Mouse (Mus musculus) 416B (cell line): ENCODE measurements around the gene Serpind1.

Experiments
- DNase-seq: peaks from one replicate; pipeline ENCODE4 v3.0.0; 2011; ENCODE audit warnings: low read depth

The Serpind1 gene

DNA sequence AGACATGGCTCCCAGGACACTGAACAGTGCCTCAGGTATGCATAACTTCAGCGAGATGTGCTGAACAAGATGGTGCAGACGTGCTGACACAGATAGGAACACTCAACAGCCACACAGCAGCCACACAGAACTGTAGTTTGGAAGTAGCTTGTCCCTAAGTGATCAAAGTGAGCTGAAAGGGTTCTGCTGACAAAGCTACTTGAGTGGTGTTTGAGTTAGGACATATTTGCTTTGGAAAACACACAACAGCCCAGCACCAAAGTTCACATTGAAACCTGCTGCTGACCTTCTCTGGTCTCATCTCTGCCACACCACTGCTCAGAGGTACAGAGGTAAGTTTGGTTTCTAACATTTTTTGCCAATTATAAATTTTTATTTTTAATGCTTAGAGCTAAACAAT lies at the start of gene Serpind1:
Gene Serpind1, plus strand, starts transcription at position 256 of the 400 bp plus-strand sequence.
- DNase-seq = no peak

GRCm38 (mm10) chr16:17283151-17283550 lies 48.0 kb upstream of the Serpind1 start:
- no peak for DNase-seq

- no peak for DNase-seq
Observed at GRCm38 (mm10) chr16:17287103-17287502, 44.1 kb upstream of the Serpind1 start.

DNA sequence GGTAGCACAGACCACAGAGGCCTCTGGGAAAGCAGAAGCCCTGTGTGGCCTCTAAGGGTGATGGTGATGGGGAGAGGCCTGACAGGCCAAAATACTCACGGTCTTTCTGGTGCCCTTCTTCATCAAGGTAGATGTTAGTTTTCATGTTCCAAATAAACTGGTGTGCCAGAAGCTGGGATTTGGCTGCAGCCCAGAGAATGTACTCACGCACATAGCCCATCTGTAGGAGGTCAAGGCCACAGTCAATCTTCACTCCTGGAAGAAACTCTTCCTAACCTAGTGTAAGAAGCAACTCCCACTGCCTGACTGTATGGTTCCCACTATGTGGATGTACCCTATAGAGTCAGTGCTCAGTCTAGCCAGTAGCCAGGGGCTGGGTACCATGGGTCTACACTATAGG lies 40.2 kb upstream of the Serpind1 start:
- DNase-seq = no peak

DNA sequence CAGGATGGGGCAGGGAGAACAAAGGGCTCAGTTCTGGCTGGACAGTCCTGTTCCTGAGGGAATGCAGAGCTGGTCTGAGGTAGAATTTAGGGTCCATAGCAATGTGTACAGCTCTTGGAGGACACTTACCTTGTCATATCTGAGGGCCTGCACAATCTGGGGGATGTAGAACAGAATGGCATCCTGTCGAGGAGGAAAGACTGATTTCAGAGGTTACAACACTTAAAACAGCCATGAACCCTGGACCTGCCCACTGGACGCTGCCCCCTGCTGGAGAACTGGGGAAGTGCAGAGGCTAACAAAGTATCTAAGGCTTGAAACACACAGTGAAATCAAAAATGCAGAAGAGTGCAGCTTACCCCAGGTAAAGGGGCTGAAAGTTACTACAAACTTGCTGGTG lies 38.4 kb upstream of the Serpind1 start:
- peak; percentile 74 for DNase-seq

GRCm38 (mm10) chr16:17300818-17301217 lies 30.4 kb upstream of the Serpind1 start:
- no peak for DNase-seq

- no peak for DNase-seq
Observed at GRCm38 (mm10) chr16:17303521-17304245, 27.5 kb upstream of the Serpind1 start.

GRCm38 (mm10) chr16:17307461-17307860 lies 23.7 kb upstream of the Serpind1 start:
- DNase-seq = no peak

- no peak for DNase-seq
Observed at GRCm38 (mm10) chr16:17309036-17309435, 22.1 kb upstream of the Serpind1 start.

- no peak for DNase-seq
Observed at GRCm38 (mm10) chr16:17312531-17312930, 18.6 kb upstream of the Serpind1 start.

DNA sequence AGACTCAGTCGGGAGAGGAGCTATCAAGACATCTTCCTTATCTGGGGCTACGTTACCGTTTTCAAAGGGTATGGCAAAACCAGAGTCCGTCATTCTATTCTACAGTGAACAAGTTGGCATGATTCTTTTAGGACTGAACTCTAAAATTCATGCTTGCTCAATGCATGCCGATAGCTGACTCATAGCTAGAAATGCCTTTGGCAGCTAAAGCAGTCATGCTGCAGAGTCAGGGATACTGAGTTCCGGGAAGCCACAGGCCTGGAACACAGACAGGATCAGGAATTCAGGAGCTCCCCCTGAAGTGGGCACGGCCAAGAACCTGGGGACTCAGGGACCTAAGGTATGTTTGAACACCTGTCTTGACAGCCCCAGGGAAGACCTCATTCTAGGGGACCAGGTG lies 14.6 kb upstream of the Serpind1 start:
- DNase-seq = no peak

DNA sequence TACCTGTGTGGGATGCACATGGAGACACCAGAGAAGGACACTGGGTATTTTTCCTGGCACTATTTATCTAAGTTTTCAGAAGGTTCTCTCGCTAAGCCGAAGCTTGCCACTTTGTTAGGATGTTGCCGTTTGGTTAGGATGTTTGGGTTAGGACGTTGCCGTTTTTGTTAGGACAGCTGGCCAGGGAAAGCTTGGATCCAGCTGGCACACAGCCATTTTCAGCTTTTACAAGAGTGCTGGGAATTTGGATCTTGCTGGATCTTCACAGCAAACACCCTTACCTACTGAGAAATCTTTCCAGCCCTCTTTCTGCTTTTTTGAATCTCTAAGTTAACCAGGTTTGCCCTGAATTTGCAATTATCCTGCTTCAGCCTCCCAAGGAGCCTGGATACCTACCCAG lies 9.7 kb upstream of the Serpind1 start:
- DNase-seq = no peak

DNA sequence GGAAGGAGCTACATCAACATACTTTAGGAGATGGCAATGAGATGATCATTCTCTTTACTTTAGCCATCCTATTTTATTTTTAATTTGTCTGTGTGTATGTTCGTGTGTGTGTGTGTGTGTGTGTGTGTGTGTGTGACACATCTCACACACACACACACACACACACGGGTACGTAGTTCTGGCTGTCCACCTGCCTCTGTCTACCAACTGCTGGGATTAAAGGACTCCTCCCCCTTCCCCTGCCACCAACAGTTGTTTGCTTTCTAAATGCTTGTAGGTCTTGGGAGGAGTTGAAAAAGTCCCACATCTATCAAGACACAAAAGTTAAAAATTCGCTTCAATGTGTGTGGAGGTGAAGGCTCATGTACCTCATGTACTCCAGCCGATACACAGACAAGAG lies 6.4 kb upstream of the Serpind1 start:
- no peak for DNase-seq

DNA sequence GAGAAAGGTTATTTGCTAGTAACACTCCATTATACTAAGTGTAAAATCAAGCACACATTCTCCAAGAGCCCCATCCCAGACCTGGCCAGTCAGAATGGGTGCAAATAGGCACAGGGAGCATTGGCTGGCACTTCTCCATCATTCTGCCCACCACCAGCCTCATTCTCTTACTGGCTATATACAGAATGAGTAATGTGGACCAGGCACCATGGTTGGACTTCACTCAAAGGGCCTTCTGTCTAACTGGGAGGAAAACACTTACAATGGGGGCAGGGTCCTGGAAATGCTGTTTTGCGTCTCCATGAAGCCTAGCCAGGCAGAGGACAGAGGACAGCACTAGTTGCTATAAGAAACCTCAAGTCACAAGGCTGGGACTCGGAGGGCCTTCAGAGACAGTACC lies 5.1 kb upstream of the Serpind1 start:
- DNase-seq = no peak

- DNase-seq = peak; percentile 39
Observed at GRCm38 (mm10) chr16:17329848-17330570, 1.2 kb upstream of the Serpind1 start.

GRCm38 (mm10) chr16:17331855-17332254 lies 684 bp downstream of the Serpind1 start:
- DNase-seq = no peak

DNA sequence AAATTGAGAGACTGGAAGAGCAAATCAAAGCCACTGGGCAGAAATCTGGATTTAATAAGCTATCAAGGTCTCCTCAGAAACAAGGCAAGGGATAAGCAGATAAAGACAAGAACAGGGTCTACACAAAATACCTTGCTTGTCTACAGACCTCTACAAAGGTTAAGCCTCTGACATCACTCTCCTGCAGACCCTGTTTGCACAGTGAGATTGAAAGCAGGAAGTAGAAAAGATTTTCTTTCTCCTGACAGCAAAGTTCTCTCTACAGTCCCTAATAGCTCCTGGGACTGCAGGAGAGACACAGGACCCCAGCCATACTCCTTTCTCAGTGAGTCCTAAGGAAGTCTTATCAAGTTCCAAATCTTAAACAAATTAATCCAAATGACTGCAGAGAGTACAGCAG lies 3.4 kb downstream of the Serpind1 start:
- DNase-seq = no peak

DNA sequence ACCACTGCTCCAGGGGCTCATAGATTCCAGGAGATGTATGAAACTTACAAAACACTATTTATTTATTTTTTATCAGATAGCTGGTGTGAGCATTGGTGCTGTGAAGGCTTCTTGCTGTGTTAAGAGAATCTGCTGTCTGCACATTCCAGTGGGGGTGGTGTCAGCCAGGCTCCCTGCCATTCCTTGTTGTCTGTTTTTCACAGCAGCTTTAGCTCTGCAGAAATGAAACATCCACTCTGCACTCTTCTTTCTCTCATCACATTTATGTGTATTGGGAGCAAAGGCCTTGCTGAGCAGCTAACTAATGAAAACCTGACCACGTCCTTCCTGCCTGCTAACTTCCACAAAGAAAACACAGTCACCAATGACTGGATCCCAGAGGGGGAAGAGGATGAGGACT lies 4.9 kb downstream of the Serpind1 start:
- DNase-seq = no peak

GRCm38 (mm10) chr16:17339701-17340100 lies 8.5 kb downstream of the Serpind1 start:
- DNase-seq = no peak

- no peak for DNase-seq
Observed at GRCm38 (mm10) chr16:17340705-17341104, 9.5 kb downstream of the Serpind1 start.

DNA sequence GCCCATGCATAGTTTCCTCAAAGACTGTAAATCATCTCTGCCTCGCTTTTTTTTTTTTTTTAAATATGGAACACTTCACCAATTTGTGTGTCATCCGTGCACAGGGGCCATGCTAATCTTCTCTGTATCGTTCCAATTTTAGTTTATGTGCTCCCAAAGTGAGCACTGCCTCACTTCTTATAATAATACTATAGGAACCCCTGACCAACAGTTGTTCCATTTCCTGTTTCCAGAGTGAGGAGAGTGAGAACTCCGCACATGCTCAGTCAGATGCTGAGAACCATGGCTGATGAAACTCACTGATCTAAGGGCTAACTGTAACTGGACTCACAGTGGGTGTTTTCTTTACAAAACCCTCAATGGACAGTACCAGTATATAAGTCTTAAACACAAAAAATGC lies 10.7 kb downstream of the Serpind1 start:
- DNase-seq = no peak

- no peak for DNase-seq
Observed at GRCm38 (mm10) chr16:17345141-17345812, 14.1 kb downstream of the Serpind1 start.

DNA sequence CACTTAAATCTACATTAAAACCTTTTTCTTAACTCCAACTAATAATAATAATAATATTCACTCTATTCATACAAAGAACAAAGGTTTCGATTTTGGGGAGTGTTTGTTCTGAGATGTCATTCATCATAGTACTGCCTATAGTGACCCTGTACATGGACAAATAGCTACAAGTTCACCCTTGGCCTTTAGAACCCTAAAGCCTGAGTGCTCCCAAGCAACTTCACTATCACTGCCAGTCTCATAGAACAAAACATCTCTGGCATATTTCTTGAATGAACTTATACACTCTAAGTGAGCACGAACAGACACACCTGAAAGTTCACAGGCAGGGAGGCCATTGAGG lies 14.6 kb downstream of the Serpind1 start:
- no peak for DNase-seq
